Mouse (Mus musculus) ovary, postnatal 10 days (tissue): ENCODE results near the gene Angel2.

Experiments
- DNase-seq: peaks from one replicate; pipeline ENCODE4 v3.0.0; 2022; ENCODE audit warnings: low spot score

Angel2 gene

DNA sequence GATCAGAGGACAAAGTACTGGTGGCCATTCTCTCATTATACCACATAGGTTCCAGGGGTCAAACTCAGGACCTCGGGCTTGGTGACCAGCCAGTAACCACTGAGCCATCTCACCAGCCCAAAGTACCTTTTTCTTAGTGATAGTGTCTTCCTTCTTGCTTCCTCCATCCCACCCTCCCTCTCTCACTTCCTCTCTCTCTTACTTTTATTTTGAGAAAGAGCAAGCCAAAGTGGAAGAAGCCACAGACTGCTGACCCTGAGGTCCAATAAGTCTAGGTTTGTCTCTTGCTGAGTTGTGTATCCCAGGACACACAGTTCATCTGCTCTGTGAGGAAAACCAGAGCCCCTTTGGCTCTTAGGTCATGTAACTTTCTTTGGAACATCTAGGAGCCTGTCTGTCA, 55.6 kb downstream of the Angel2 start:
- DNase-seq, result no peak

DNA sequence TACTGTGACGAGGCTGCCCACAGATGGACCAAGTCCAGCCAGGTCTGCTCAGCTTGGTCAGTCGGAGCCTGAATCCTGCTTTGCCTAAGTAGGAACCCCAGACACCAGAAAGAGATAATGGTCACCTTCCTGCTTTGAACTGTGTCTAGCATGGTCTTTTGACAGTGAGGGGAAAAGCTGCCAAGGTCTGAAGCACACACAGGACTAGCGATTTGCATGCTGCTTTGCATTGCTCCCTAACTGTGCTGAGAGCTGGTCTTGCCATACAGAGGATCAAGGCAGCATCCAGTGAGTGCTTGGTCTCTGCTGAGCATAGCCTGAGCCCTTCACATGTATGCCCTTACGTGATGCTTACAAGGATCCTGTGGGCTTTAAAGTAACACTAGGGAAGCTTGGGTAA, 56.5 kb downstream of the Angel2 start:
- DNase-seq, result no peak

DNA sequence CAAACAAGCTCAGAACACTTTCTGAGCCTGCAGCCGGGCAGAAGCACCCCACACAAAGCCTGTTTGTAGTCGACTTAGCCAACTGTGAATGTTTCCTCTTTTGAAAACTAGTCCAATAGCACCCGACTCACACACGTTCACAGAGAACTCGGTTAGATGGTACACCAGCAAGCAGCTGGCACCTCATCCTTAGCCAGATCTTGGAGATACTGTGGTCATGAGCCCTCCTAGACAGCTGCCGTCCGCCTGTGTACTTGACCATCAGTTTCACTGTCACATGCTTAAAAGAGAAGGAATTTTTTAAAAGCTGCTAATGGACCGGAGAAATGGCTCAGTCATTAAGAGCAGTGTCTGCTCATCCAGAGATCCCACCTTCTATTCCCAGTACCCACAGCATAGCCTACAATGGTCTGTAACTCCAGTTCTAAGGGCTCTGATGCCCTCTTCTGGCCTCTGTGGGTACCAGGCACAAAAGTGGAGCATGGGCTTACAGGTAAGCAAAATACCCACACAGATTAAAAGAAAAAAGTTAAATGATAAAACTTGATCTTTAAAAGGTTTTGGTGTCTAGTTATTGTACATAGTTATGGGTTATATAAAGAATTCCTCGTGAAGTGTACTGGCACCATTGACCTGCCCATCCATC, 64.6 kb downstream of the Angel2 start:
- DNase-seq, result no peak

DNA sequence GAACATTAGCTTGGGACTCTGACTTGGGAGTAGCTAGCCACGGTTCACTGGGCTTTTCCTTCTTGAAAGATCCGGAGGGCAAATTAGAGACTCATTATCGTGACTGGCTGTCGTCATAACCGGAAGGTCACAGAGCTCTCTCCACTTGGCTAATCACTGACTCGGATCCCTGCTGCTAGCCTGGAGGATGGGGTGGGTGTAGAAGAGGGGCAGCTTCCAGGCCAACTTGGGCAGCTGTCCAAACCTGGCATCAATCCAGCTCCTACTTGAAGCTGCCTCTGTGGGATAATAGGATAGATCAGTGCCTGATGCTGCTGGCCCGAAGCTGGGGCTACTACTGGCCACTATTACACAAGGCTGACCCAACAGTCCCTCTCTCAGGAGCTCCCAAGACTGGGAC, 70.6 kb downstream of the Angel2 start:
- DNase-seq, result no peak

DNA sequence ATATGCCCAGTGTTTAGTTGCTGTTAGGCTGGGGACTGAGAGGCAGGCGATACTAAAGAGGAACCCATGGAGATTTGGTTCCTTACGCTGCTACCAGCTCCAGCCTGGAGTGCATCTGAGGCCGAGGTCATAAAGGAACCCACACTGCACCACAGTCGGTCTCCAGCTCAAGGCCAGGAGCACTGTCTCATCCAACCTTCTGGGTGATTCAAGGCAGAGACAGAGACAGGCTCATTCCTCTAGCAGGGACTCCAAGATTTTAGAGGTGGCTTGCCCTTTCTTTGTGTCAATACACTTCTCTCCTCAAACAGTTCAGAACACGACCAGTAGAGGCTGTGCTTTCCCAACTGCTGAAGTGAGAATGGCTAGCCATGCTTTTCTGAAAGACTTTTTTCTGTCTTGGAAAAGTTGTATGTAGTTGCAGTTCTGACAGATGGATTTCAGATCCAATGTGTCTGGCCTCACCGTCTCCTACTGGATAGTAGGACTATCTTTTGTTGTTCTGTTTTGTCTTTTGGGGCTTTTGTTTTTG, 71.5 kb downstream of the Angel2 start:
- DNase-seq, result no peak
